18 mouse cellular contexts compared by ENCODE assay signal in the genomic region with DNA sequence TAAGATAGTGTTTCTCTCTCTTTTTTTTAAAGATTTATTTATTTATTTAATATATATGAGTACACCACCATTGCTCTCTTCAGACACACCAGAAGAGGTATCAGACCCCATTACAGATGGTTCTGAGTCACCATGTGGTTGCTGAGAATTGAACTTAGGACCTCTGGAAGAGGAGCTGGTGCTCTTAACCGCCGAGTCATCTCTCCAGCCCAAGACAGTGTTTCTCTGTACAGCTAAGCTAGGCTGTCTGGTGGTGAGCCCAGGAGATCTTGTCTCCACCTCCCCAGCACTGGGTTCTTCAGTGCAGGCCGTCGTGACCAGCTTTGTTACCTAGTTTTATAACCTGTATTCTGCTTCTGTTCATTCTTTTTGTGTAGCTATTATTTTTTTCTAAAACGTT. TPM values are rescaled to one million over a fixed set of nuclear protein-coding genes. Genes with fewer than 3 reads are reported as not detected.
A peak's percentile ranks its signal among the peaks of the same experiment; 100 is the strongest.
DNase-seq lines count a peak whose midpoint lies in the region; ATAC-seq lines count a peak whose summit lies in the region.
"Had no signal": no experiment of that assay in that cellular context is flagged by ENCODE, and none has a peak within 500 bp of the region (broad histone marks: within the 10 kb centered on the region; RNA-seq: fewer than 3 reads in every experiment).

No protein-coding gene starts in this region.

- no peaks in the 10 kb centered on the region for H3K9me3 ChIP-seq in liver, embryonic 11.5 days (ENCODE audit: control insufficient read depth, low read length)
- H3K9me3 ChIP-seq: embryonic facial prominence, embryonic 10.5 days; embryonic facial prominence, embryonic 12.5 days; forebrain, embryonic 13.5 days; forebrain, embryonic 15.5 days had no signal

- no peak overlapping the region for H3K9ac ChIP-seq in liver, embryonic 11.5 days (ENCODE audit: low read depth, low read length)
- H3K9ac ChIP-seq: embryonic facial prominence, embryonic 12.5 days; forebrain, embryonic 13.5 days; forebrain, embryonic 15.5 days; forebrain, postnatal 0 days had no signal

- no peak overlapping the region for H3K27ac ChIP-seq in liver, embryonic 11.5 days (ENCODE audit: low read depth, low read length)
- H3K27ac ChIP-seq: embryonic facial prominence, embryonic 10.5 days; embryonic facial prominence, embryonic 12.5 days; forebrain, embryonic 13.5 days; forebrain, embryonic 15.5 days had no signal

- H3K4me1 ChIP-seq in liver, embryonic 11.5 days (replicated peaks; ENCODE audit: control insufficient read depth, insufficient read depth, low read length) = peaks cover 6% of the 10 kb centered on the region

- no peaks in the 10 kb centered on the region for H3K27me3 ChIP-seq in liver, embryonic 11.5 days (replicated peaks; ENCODE audit: control insufficient read depth, insufficient read depth, low read length)
- H3K27me3 ChIP-seq: embryonic facial prominence, embryonic 12.5 days; forebrain, embryonic 13.5 days; forebrain, embryonic 15.5 days had no signal

- WGBS in liver, embryonic 11.5 days = 68% methylated on average over 5 of the region's 5 CpGs

- no peak for ATAC-seq in liver, embryonic 11.5 days (replicated peaks; ENCODE audit: low FRiP score)
- ATAC-seq: forebrain, embryonic 13.5 days; forebrain, embryonic 15.5 days; forebrain, postnatal 0 days had no signal

- no peak overlapping the region for H3K4me3 ChIP-seq in liver, embryonic 11.5 days (ENCODE audit: low read depth, low read length)
- H3K4me3 ChIP-seq: embryonic facial prominence, embryonic 10.5 days; embryonic facial prominence, embryonic 12.5 days; forebrain, embryonic 13.5 days; forebrain, embryonic 15.5 days had no signal

- H3K4me2 ChIP-seq in liver, embryonic 11.5 days = no peak overlapping the region
- H3K4me2 ChIP-seq: embryonic facial prominence, embryonic 12.5 days; forebrain, embryonic 13.5 days; forebrain, embryonic 15.5 days had no signal

- peaks cover 9% of the 10 kb centered on the region for H3K36me3 ChIP-seq in liver, embryonic 11.5 days (ENCODE audit: control insufficient read depth, insufficient read depth, low read length)

- peak; percentile 75 for DNase-seq in 3T3-L1 (ENCODE audit: low read depth, low spot score)
- DNase-seq in 416B (ENCODE audit: low read depth) = peak; percentile 71
- peak; percentile 41 for DNase-seq in NIH3T3 (ENCODE audit: low read depth)
- DNase-seq in cerebellum, adult 18-20 months = no peak
- DNase-seq in liver, embryonic 11.5 days (ENCODE audit: low spot score) = no peak
- DNase-seq: adrenal gland, adult 2 months; adrenal gland, postnatal 10 days; adrenal gland, postnatal 25 days; cerebellum, adult 11 months; cerebellum, adult 2 months; cerebellum, adult 9-10 months; cerebellum, postnatal 10 days; cerebellum, postnatal 25 days; forebrain, postnatal 0 days had no signal

RNA-seq across cellular contexts. Expression of a gene that starts 5.8 kb away (rescaled TPM):
- polyA plus RNA-seq in liver, embryonic 11.5 days (2014; fragmentation: Nextera tagmentation; extraction: Ambion mirVana) = 125 and 131 TPM in 2 replicates

Comparison
In these comparisons a context has a peak if more than half of its experiments do, and no peak if none do; other contexts are left out.
1. DNase-seq: peak in 3T3-L1 (single experiment), 416B (single experiment) and NIH3T3 (single experiment); none in cerebellum, adult 18-20 months (0 of 2) and liver, embryonic 11.5 days (single experiment).